Mouse (Mus musculus): ENCODE measurements at regions not wholly inside any gene's neighbourhood (a gene's known extent, or its start where the extent isn't known, plus 50 kb on each side); places are given as distances from the start of the nearest gene placed in this dataset.

GRCm38 (mm10) chr7:73254972-73255371 is 120.3 kb upstream of the Rgma start:
- peak; percentile 62 for DNase-seq (ENCODE audit: low read depth, low spot score)

- no peak for DNase-seq (ENCODE audit: low read depth, low spot score)
Observed at GRCm38 (mm10) chr7:73260140-73260539, 115.2 kb upstream of the Rgma start.

GRCm38 (mm10) chr7:73261750-73262149 is 113.6 kb upstream of the Rgma start:
- DNase-seq (ENCODE audit: low read depth, low spot score): no peak

GRCm38 (mm10) chr7:73262526-73262925 is 112.8 kb upstream of the Rgma start:
- peak; percentile 17 for DNase-seq (ENCODE audit: low read depth, low spot score)

GRCm38 (mm10) chr7:73269626-73270025 is 105.7 kb upstream of the Rgma start:
- DNase-seq (ENCODE audit: low read depth, low spot score): no peak

DNA sequence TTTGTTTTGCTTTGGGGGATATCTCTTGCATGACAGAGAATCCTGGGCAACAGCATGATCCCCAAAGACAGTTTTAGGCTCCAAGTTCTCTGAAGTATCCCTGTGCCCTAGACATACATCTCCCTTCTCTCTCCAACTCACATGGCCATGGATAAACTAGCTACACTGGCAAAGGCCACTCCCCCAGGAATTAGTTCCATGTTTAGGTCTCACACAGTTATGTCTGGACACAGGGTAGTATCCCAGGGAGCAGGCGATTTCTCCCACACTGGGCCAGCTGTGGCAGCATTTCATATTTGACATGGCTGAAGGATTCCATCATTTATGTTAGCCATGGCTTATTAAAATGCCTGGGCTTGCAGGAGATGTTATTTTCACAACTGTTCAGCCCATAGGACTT is 102.5 kb upstream of the Rgma start:
- no peak for DNase-seq (ENCODE audit: low read depth, low spot score)

- DNase-seq (ENCODE audit: low read depth, low spot score): peak; percentile 21
Observed at GRCm38 (mm10) chr7:73275814-73276271, 99.5 kb upstream of the Rgma start.

- no peak for DNase-seq (ENCODE audit: low read depth, low spot score)
Observed at GRCm38 (mm10) chr7:73278616-73279015, 96.7 kb upstream of the Rgma start.

DNA sequence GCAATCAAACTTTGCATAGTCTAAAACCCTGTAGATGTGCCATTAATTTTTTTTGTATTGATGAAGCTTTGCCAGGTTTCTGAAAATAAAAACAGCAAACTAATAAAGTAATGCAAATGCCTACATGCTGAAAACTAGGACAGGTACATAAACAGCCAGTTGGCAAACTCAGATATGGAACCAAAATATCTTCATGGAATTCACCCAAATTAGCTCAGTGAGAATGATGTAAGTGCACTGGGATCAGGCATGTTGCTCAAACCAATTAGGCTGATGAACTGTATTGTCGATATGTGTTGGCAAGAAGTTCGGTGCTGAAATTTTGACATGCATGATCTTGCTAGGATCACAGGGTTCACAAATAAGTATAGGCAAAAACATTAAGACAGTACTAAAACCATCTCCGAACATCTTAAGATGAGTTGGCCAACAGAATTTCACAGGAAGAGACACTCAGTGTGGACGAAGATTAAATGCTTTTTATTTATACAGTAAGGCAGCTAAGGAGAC is 95.3 kb upstream of the Rgma start:
- no peak for DNase-seq (ENCODE audit: low read depth, low spot score)

DNA sequence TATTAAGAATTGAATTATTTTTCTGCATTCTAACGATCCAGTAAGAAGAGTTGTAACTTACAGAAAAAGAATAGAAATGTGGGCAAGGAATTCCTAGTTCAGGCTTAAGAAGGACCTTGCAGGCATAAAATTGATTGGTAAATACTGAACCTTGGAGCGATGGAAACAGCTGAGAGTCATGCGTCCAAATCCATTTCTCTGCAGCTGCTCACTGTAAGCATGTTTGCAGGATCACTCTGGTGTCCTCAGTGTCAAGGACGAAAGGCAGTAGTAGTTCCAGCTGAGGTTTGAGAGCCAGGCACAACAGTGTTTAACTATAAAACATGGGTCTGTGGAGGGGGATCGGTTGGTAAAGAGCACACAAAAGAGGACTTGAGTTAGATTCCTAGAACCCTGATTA is 89.1 kb upstream of the Rgma start:
- DNase-seq (ENCODE audit: low read depth, low spot score): no peak

DNA sequence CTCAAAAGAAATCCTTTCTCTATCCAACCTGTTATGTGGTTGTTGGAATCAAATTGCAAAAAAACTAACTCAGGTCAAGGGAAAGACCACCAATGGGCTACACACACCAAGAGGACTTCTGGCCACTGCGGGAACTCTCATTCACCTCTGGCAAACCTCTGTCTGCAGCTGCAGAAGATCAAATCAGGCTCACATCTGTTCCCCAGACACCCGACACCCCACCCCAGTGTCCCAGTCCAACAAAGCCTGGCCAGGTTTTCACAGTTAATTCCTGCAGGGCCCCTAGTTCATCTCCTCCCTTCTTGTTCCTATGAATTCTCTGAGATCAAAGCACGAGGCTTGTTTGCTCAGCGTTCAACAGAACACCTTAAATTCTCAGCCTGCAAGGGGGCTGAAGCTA is 82.0 kb upstream of the Rgma start:
- DNase-seq (ENCODE audit: low read depth, low spot score): no peak

DNA sequence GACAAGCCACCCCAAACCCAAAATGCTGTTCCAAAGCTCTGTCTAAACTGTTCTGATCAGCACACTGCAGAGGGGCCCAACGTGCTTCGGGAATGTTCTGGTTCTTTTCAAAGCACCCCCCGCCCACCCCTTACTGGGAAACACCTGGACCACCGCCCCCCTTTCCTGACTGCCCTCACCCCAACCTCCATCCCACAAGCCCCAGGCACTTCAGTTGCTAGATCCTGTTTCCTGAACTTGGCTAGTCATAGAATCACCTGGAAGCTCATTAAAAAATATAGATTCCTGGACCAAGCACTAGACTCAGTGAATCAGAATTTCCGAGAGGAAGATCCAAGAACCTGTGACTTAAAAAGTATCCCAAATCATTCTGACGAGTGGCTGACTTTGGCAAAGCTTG is 80.9 kb upstream of the Rgma start:
- no peak for DNase-seq (ENCODE audit: low read depth, low spot score)

DNA sequence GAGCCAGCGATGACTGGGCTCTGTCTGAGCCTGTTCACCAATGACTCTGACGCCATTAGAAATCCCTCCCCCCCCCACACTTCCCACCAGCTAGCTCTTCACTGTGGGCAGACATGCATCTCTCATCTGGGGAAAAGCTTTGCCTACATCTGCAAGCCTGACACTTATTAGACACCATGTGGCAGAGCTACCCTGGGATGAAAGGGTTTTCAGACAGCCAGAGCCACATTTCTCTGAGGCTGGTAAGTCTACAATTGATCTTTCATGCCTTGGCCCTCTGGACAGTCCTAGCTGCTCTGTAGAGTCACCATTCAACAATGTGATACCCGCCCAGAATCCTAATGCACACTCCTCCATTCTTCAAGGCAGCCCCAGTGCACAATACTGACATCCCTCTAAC is 72.8 kb upstream of the Rgma start:
- DNase-seq (ENCODE audit: low read depth, low spot score): no peak

GRCm38 (mm10) chr7:73303818-73304217 is 71.5 kb upstream of the Rgma start:
- DNase-seq (ENCODE audit: low read depth, low spot score): no peak

DNA sequence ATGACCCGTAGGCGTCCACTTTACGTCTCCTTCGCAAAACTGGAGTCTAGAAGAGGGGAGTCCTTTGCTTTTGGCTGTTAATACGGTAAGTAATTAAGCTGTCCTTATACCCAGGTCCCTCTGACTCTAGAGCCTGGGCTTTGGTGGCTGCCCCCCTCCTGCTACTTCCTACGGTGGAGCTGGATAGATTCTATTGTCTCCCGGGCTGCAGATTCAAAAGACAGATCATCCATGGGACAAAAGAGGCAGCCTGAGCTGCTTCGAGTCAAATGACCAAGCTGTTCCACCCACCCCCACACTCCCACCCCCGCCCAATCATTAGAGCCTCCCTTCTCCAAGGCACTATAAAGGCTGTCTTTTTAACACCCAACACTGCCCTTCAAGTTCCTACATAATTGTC is 70.5 kb upstream of the Rgma start:
- peak; percentile 73 for DNase-seq (ENCODE audit: low read depth, low spot score)

DNA sequence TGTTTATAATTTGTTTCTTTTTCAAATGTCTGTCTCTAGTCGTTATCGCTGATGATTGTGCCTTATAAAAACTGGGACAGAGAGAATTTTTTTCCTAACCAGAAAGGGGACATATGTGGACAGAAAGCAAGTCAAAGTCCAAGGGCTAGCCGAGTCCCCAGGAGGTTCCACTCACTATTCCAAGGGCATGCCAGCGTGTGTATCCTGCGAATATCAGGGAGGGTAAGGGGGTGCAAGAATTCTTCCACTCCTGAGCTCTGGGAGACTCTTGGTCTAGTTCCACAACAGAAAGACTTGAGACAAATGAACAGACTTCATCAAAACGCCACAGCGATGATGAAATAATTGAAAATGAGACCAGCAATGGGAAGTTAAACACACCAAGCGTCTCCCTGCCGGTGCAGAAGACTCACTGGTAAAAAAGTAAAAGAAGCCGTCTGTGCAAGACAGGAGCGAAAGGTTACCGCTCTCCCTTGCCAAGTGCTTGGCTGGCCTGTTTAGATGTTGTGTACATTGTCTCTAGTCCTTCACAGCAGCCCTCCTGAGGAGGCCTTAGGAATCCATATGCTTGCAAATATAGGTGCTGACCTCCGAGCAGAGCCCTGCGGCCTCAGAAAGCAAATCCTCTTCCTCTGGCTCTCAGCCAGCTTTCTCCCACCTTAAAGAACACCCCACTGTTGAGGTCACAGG is 69.9 kb upstream of the Rgma start:
- no peak for DNase-seq (ENCODE audit: low read depth, low spot score)

GRCm38 (mm10) chr7:73306296-73306695 is 69.0 kb upstream of the Rgma start:
- DNase-seq (ENCODE audit: low read depth, low spot score): no peak

GRCm38 (mm10) chr7:73306728-73307127 is 68.6 kb upstream of the Rgma start:
- no peak for DNase-seq (ENCODE audit: low read depth, low spot score)

DNA sequence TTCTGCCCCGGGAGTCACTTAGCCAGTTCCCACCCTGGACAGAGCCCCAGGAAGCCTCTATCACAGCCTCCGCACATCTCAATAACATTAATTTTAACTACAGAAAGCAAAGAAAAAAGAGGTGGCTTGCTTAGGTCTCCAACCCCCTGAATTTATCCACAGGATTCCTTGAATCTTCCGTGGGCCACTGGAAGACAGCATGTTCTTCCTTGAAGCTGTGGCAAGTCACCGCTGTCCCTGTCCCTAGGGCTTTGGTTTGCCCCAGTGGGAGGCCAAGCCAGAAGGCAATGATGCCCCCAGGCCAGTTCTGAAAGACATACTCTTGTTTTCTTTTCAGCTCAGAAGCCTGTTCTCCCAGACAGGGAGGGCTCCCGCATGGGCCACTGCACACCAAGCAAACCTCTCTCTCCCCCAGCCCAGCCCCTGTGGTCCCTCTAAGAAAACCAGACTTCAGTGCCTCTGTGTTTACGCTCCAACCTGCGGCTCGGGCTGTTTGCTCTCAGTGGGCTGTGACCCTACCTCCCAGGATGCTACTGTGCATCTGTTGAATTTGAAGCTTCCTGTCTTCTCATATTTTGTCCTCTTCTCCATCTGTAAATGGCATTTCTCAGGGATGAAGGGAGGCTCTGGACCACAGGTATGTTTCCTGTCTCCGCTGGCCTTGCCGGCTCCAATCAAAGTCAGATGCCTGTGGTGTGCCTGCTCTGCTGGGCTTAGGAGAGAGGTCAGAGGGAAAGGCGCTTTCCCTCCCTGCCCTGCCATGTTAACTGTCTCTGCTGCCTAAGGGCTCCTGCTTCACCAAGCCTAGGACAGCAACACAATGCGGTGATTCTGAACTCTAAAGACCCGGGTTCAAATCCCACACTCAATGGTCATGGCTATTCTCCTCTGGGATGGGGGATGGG is 67.5 kb upstream of the Rgma start:
- DNase-seq (ENCODE audit: low read depth, low spot score): no peak

GRCm38 (mm10) chr7:73308981-73309380 is 66.3 kb upstream of the Rgma start:
- no peak for DNase-seq (ENCODE audit: low read depth, low spot score)

GRCm38 (mm10) chr7:73310056-73310455 is 65.3 kb upstream of the Rgma start:
- no peak for DNase-seq (ENCODE audit: low read depth, low spot score)

GRCm38 (mm10) chr7:73310581-73311136 is 64.7 kb upstream of the Rgma start:
- DNase-seq (ENCODE audit: low read depth, low spot score): peak; percentile 58

Data from R1 (cell line).